Mouse (Mus musculus): ENCODE results near the gene Rab3d. TPM values are rescaled to one million over a fixed set of nuclear protein-coding genes. Genes with fewer than 3 reads are reported as not detected.

Gene Rab3d
- polyA plus RNA-seq, 1 experiment from 2014 or later = 57.3 TPM

GRCm38 (mm10) chr9:21924099-21924493 is 6.1 kb upstream of the Rab3d start:
- Histone ChIP-seq H3K27ac (peak overlapping the region; percentile 0; the same call in 1 of the 2 replicates), H3K4me1 (peaks cover 17% of the 10 kb centered on the region), H3K27me3 (no peaks in the 10 kb centered on the region), H3K36me3 (peaks cover 8% of the 10 kb centered on the region; the same call in 1 of the 2 replicates), H3K4me3 (no peak overlapping the region), H3K9ac (no peak overlapping the region), H3K4me2 (no peak overlapping the region), H3K9me3 (no peaks in the 10 kb centered on the region)
- ATAC-seq (ENCODE audit: insufficient number of reproducible peaks, low FRiP score, low TSS enrichment, low read depth) = no peak
- 72% methylated on average over 6 of the region's 6 CpGs for WGBS

GRCm38 (mm10) chr9:21923490-21924098 is 5.6 kb upstream of the Rab3d start:
- peaks cover 8% of the 10 kb centered on the region; the same call in 1 of the 2 replicates for H3K36me3 ChIP-seq
- H3K4me3 ChIP-seq = no peak overlapping the region
- ATAC-seq (ENCODE audit: insufficient number of reproducible peaks, low FRiP score, low TSS enrichment, low read depth) = no peak
- H3K4me2 ChIP-seq = no peak overlapping the region
- no peaks in the 10 kb centered on the region for H3K9me3 ChIP-seq
- H3K4me1 ChIP-seq = peaks cover 19% of the 10 kb centered on the region
- no peak overlapping the region for H3K9ac ChIP-seq
- 60% methylated on average over 3 of the region's 3 CpGs for WGBS
- 0 out of 2 replicates have a peak overlapping the region, but pooled peaks have one; percentile 0 for H3K27ac ChIP-seq
- no peaks in the 10 kb centered on the region for H3K27me3 ChIP-seq

- H3K36me3 ChIP-seq = peaks cover 8% of the 10 kb centered on the region; the same call in 1 of the 2 replicates
- 91% methylated on average over 4 of the region's 4 CpGs for WGBS
- H3K27me3 ChIP-seq = no peaks in the 10 kb centered on the region
- H3K27ac ChIP-seq = no peak overlapping the region
- no peak overlapping the region for H3K4me3 ChIP-seq
- H3K9ac ChIP-seq = no peak overlapping the region
- no peak overlapping the region for H3K4me2 ChIP-seq
- H3K4me1 ChIP-seq = peaks cover 25% of the 10 kb centered on the region
- ATAC-seq (ENCODE audit: insufficient number of reproducible peaks, low FRiP score, low TSS enrichment, low read depth) = no peak
- H3K9me3 ChIP-seq = no peaks in the 10 kb centered on the region
Measured at GRCm38 (mm10) chr9:21923036-21923435, 5.0 kb upstream of the Rab3d start.

GRCm38 (mm10) chr9:21918692-21919384 is 846 bp upstream of the Rab3d start:
- Histone ChIP-seq H3K27ac (no peak overlapping the region), H3K4me2 (peak overlapping the region; percentile 93), H3K9ac (no peak overlapping the region), H3K36me3 (peaks cover 5% of the 10 kb centered on the region; the same call in 1 of the 2 replicates), H3K9me3 (no peaks in the 10 kb centered on the region), H3K27me3 (peaks cover 5% of the 10 kb centered on the region; the same call in 1 of the 2 replicates), H3K4me3 (peak overlapping the region; percentile 67), H3K4me1 (peaks cover 20% of the 10 kb centered on the region; the same call in 1 of the 2 replicates)
- 25% methylated on average over 5 of the region's 5 CpGs for WGBS
- ATAC-seq (ENCODE audit: insufficient number of reproducible peaks, low FRiP score, low TSS enrichment, low read depth) = no peak

GRCm38 (mm10) chr9:21917493-21918034 is 428 bp downstream of the Rab3d start:
- Histone ChIP-seq H3K9ac (peak overlapping the region; percentile 47), H3K4me1 (peaks cover 20% of the 10 kb centered on the region; the same call in 1 of the 2 replicates), H3K27me3 (peaks cover 5% of the 10 kb centered on the region; the same call in 1 of the 2 replicates), H3K9me3 (no peaks in the 10 kb centered on the region), H3K36me3 (peaks cover 9% of the 10 kb centered on the region; the same call in 1 of the 2 replicates), H3K4me2 (peak overlapping the region; percentile 93), H3K4me3 (peak overlapping the region; percentile 67), H3K27ac (peak overlapping the region; percentile 79)
- WGBS = 1% methylated on average over 34 of the region's 35 CpGs
- peak; percentile 44 for ATAC-seq (ENCODE audit: insufficient number of reproducible peaks, low FRiP score, low TSS enrichment, low read depth)

- WGBS = 66% methylated on average over 3 of the region's 3 CpGs
- Histone ChIP-seq H3K9ac (no peak overlapping the region), H3K36me3 (peaks cover 9% of the 10 kb centered on the region; the same call in 1 of the 2 replicates)
Measured at GRCm38 (mm10) chr9:21916851-21917492, 1.0 kb downstream of the Rab3d start.

GRCm38 (mm10) chr9:21909474-21910223 is 8.3 kb downstream of the Rab3d start:
- Histone ChIP-seq H3K27me3 (no peaks in the 10 kb centered on the region), H3K9me3 (no peaks in the 10 kb centered on the region), H3K4me1 (no peaks in the 10 kb centered on the region), H3K4me2 (no peak overlapping the region), H3K9ac (no peak overlapping the region), H3K36me3 (peaks cover 12% of the 10 kb centered on the region), H3K27ac (no peak overlapping the region), H3K4me3 (no peak overlapping the region)
- 76% methylated on average over 10 of the region's 10 CpGs for WGBS
- ATAC-seq (ENCODE audit: insufficient number of reproducible peaks, low FRiP score, low TSS enrichment, low read depth) = no peak

More at GRCm38 (mm10) chr9:21916851-21917492, 1.0 kb downstream of the Rab3d start:
- peak overlapping the region; percentile 93 for H3K4me2 ChIP-seq
- peak overlapping the region; percentile 79; the same call in 1 of the 2 replicates for H3K27ac ChIP-seq
- H3K27me3 ChIP-seq = peaks cover 5% of the 10 kb centered on the region; the same call in 1 of the 2 replicates
- H3K9me3 ChIP-seq = no peaks in the 10 kb centered on the region
- peaks cover 20% of the 10 kb centered on the region; the same call in 1 of the 2 replicates for H3K4me1 ChIP-seq
- peak overlapping the region; percentile 67 for H3K4me3 ChIP-seq
- ATAC-seq (ENCODE audit: insufficient number of reproducible peaks, low FRiP score, low TSS enrichment, low read depth) = no peak

GRCm38 (mm10) chr9:21908216-21908615 is 9.8 kb downstream of the Rab3d start:
- H3K36me3 ChIP-seq = peaks cover 7% of the 10 kb centered on the region; the same call in 1 of the 2 replicates
- whole genome bisulfite sequencing = 75% methylated on average over 11 of the region's 11 CpGs
- no peaks in the 10 kb centered on the region for H3K4me1 ChIP-seq
- no peaks in the 10 kb centered on the region for H3K9me3 ChIP-seq
- H3K27me3 ChIP-seq = no peaks in the 10 kb centered on the region
- no peak for ATAC-seq (ENCODE audit: insufficient number of reproducible peaks, low FRiP score, low TSS enrichment, low read depth)
- no peak overlapping the region for H3K9ac ChIP-seq
- no peak overlapping the region for H3K4me2 ChIP-seq
- H3K27ac ChIP-seq = no peak overlapping the region
- H3K4me3 ChIP-seq = no peak overlapping the region

- WGBS = 83% methylated on average over 4 of the region's 4 CpGs
- Histone ChIP-seq H3K9ac (no peak overlapping the region), H3K36me3 (no peaks in the 10 kb centered on the region), H3K27ac (no peak overlapping the region), H3K9me3 (no peaks in the 10 kb centered on the region), H3K4me3 (no peak overlapping the region), H3K4me2 (no peak overlapping the region), H3K27me3 (peaks cover 9% of the 10 kb centered on the region; the same call in 1 of the 2 replicates), H3K4me1 (no peaks in the 10 kb centered on the region)
- ATAC-seq (ENCODE audit: insufficient number of reproducible peaks, low FRiP score, low TSS enrichment, low read depth) = no peak
Measured at GRCm38 (mm10) chr9:21904031-21904430, 14.0 kb downstream of the Rab3d start.

- no peaks in the 10 kb centered on the region for H3K9me3 ChIP-seq
- no peak overlapping the region for H3K27ac ChIP-seq
- peaks cover 18% of the 10 kb centered on the region for H3K27me3 ChIP-seq
- H3K36me3 ChIP-seq = no peaks in the 10 kb centered on the region
- H3K4me3 ChIP-seq = peak overlapping the region; percentile 42
- no peaks in the 10 kb centered on the region for H3K4me1 ChIP-seq
- peak; percentile 77; the same call in 1 of the 2 replicates for ATAC-seq (ENCODE audit: insufficient number of reproducible peaks, low FRiP score, low TSS enrichment, low read depth)
- H3K9ac ChIP-seq = no peak overlapping the region
- H3K4me2 ChIP-seq = peak overlapping the region; percentile 59
- WGBS = 11% methylated on average over 10 of the region's 10 CpGs
Measured at GRCm38 (mm10) chr9:21901223-21901820, 16.7 kb downstream of the Rab3d start.

- WGBS = 68% methylated on average over 3 of the region's 3 CpGs
- no peak for ATAC-seq (ENCODE audit: insufficient number of reproducible peaks, low FRiP score, low TSS enrichment, low read depth)
Measured at GRCm38 (mm10) chr9:21889229-21889628, 28.8 kb downstream of the Rab3d start.

More at GRCm38 (mm10) chr9:21889229-21889628, 28.8 kb downstream of the Rab3d start:
- H3K4me3 ChIP-seq = no peak overlapping the region
- H3K9me3 ChIP-seq = no peaks in the 10 kb centered on the region
- no peaks in the 10 kb centered on the region for H3K4me1 ChIP-seq
- H3K36me3 ChIP-seq = no peaks in the 10 kb centered on the region
- H3K27me3 ChIP-seq = no peaks in the 10 kb centered on the region
- no peak overlapping the region for H3K27ac ChIP-seq
- H3K9ac ChIP-seq = no peak overlapping the region
- no peak overlapping the region for H3K4me2 ChIP-seq

All from limb, embryonic 15.5 days (tissue).